Comparison of ENCODE assay signal across 14 mouse cellular contexts in the genomic region with DNA sequence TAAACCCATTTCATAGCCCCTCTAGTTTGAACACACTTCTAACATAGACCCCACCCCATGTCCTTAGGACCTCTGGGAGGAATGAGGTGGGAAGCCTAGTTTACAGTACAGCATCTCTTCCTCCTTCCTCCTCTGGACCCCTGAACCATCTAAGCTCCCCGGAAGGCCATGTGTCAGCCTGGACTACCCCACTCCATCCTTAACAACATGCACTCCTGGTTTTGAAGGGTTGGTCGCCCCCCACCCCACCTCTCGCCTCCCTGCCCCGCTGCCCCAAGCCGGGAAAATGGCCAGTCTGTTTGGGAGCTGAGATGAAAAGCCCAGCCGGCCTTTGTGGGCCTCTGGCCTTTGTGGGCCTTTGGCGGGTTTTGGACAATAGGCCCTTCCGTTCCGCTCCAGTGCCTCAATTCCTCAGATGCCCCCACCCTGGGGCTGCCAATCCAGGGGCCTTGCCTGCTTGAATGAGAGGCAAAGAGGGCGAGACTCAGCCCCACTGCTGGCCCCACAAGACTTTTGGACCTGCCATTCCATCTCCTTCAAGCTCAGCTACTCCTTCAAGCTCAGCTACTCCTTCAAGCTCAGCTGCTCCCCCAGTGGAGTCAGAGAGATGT. TPM values are rescaled to one million over a fixed set of nuclear protein-coding genes. Genes with fewer than 3 reads are reported as not detected.
DNase-seq lines count a peak whose midpoint lies in the region; ATAC-seq and TF ChIP-seq lines count a peak whose summit lies in the region.
"Not testable (repeated sequence)": the region's sequence is repeated elsewhere in the genome, so short reads cannot be mapped to it uniquely, and the experiment has no call there.
"Had no signal": no experiment of that assay in that cellular context is flagged by ENCODE, and none has a peak within 500 bp of the region (broad histone marks: within the 10 kb centered on the region; RNA-seq: fewer than 3 reads in every experiment).

No protein-coding gene starts in this region.

- H3K27ac ChIP-seq in forebrain, embryonic 11.5 days (ENCODE audit: low read depth, low read length) = peak overlapping the region; percentile 72; the same call in 1 of the 2 replicates
- H3K27ac ChIP-seq in forebrain, embryonic 15.5 days (replicated peaks) = peak overlapping the region; percentile 54
- peak overlapping the region; percentile 73 for H3K27ac ChIP-seq in hindbrain, embryonic 12.5 days
- H3K27ac ChIP-seq in midbrain, embryonic 10.5 days (replicated peaks) = peak overlapping the region; percentile 82
- peak overlapping the region; percentile 52 for H3K27ac ChIP-seq in midbrain, embryonic 14.5 days (replicated peaks; ENCODE audit: low read depth, low read length)

- H3K4me3 ChIP-seq in forebrain, embryonic 11.5 days (ENCODE audit: low read depth, low read length); forebrain, embryonic 15.5 days; hindbrain, embryonic 12.5 days; midbrain, embryonic 14.5 days (replicated peaks; ENCODE audit: low read depth, low read length): not testable (repeated sequence)
- H3K4me3 ChIP-seq in midbrain, embryonic 10.5 days = peak overlapping the region; percentile 14; the same call in 1 of the 2 replicates

- peak; percentile 87 for DNase-seq in brain, embryonic 14.5 days (ENCODE audit: low read depth)
- peak; percentile 57 for DNase-seq in embryo, embryonic 9.5 days (ENCODE audit: extremely low spot score)
- DNase-seq in forebrain, embryonic 11.5 days (ENCODE audit: low spot score) = peak; percentile 77
- DNase-seq in midbrain, embryonic 10.5 days (ENCODE audit: low spot score) = peak; percentile 85
- DNase-seq in midbrain, embryonic 14.5 days = not testable (repeated sequence)
- DNase-seq in retina, embryonic 14.5 days (ENCODE audit: low spot score) = peak; percentile 77

- 3% methylated on average over 8 of the region's 10 CpGs for WGBS in forebrain, embryonic 11.5 days
- 9% methylated on average over 10 of the region's 10 CpGs for WGBS in forebrain, embryonic 15.5 days
- 19% methylated on average over 10 of the region's 10 CpGs for WGBS in hindbrain, embryonic 12.5 days
- 17% methylated on average over 10 of the region's 10 CpGs for WGBS in midbrain, embryonic 10.5 days
- 2% methylated on average over 10 of the region's 10 CpGs for WGBS in midbrain, embryonic 14.5 days

- not testable (repeated sequence) for TF ChIP-seq POLR2A in brain, embryonic 14.5 days (IDR thresholded peaks at IDR 0.05; ENCODE audit: borderline replicate concordance, extremely low read depth, insufficient read depth, insufficient read length, poor library complexity, severe bottlenecking)

- not testable (repeated sequence) for H3K4me2 ChIP-seq in forebrain, embryonic 11.5 days (ENCODE audit: low read depth, low read length, severe bottlenecking); forebrain, embryonic 15.5 days (replicated peaks); hindbrain, embryonic 12.5 days (replicated peaks); midbrain, embryonic 14.5 days (ENCODE audit: low read length)

- H3K27me3 ChIP-seq in forebrain, embryonic 11.5 days (ENCODE audit: control insufficient read depth, insufficient read depth, low read length); forebrain, embryonic 15.5 days; hindbrain, embryonic 12.5 days; midbrain, embryonic 10.5 days (ENCODE audit: low read depth, poor library complexity, severe bottlenecking); midbrain, embryonic 14.5 days (ENCODE audit: control insufficient read depth, insufficient read depth, low read length): not testable (repeated sequence)

- H3K4me1 ChIP-seq in forebrain, embryonic 11.5 days (replicated peaks; ENCODE audit: control insufficient read depth, insufficient read depth, low read length) = peaks cover 12% of the 10 kb centered on the region
- H3K4me1 ChIP-seq in forebrain, embryonic 15.5 days = peaks cover 36% of the 10 kb centered on the region
- H3K4me1 ChIP-seq in hindbrain, embryonic 12.5 days = peaks cover 26% of the 10 kb centered on the region
- peaks cover 63% of the 10 kb centered on the region for H3K4me1 ChIP-seq in midbrain, embryonic 10.5 days
- H3K4me1 ChIP-seq in midbrain, embryonic 14.5 days (ENCODE audit: control insufficient read depth, insufficient read depth, low read length) = peaks cover 15% of the 10 kb centered on the region

- TF ChIP-seq CTCF in brain, embryonic 14.5 days (IDR thresholded peaks at IDR 0.05; ENCODE audit: borderline replicate concordance, extremely low read depth, insufficient read depth, insufficient read length) = not testable (repeated sequence)

- H3K9me3 ChIP-seq in forebrain, embryonic 11.5 days (ENCODE audit: control insufficient read depth, low read length); forebrain, embryonic 15.5 days; hindbrain, embryonic 12.5 days (replicated peaks); midbrain, embryonic 10.5 days (replicated peaks); midbrain, embryonic 14.5 days (ENCODE audit: control insufficient read depth, low read length): not testable (repeated sequence)

- not testable (repeated sequence) for H3K36me3 ChIP-seq in forebrain, embryonic 11.5 days (ENCODE audit: control insufficient read depth, insufficient read depth, low read length); forebrain, embryonic 15.5 days; hindbrain, embryonic 12.5 days; midbrain, embryonic 14.5 days (ENCODE audit: control insufficient read depth, insufficient read depth, low read length)
- H3K36me3 ChIP-seq in midbrain, embryonic 10.5 days = peaks cover 23% of the 10 kb centered on the region

- ATAC-seq in forebrain, embryonic 11.5 days (replicated peaks; ENCODE audit: low FRiP score) = peak; percentile 71
- ATAC-seq in forebrain, embryonic 15.5 days (replicated peaks) = 0 out of 2 replicates have a peak, but pooled peaks have one; percentile 10
- 0 out of 2 replicates have a peak, but pooled peaks have one; percentile 24 for ATAC-seq in hindbrain, embryonic 12.5 days (ENCODE audit: low FRiP score)
- not testable (repeated sequence) for ATAC-seq in midbrain, embryonic 14.5 days (ENCODE audit: low FRiP score, low TSS enrichment)

- H3K9ac ChIP-seq in forebrain, embryonic 11.5 days (ENCODE audit: low read length); forebrain, embryonic 15.5 days (replicated peaks); hindbrain, embryonic 12.5 days; midbrain, embryonic 14.5 days (replicated peaks; ENCODE audit: low read length): not testable (repeated sequence)

RNA-seq across cellular contexts. Expression of a gene that starts 10.9 kb away (rescaled TPM):
- 62.2 and 109 TPM in 2 replicates for polyA plus RNA-seq in brain, embryonic 14.5 days (2012; rRNA removed)
- 35.2 and 37.1 TPM in 2 replicates for polyA plus RNA-seq in forebrain, embryonic 11.5 days (2014; fragmentation: Nextera tagmentation; extraction: Ambion mirVana)
- 15.8 and 16.6 TPM in 2 replicates for polyA plus RNA-seq in forebrain, embryonic 15.5 days (2015; fragmentation: Nextera tagmentation; extraction: Ambion mirVana)
- 28.8 and 35.9 TPM in 2 replicates for polyA plus RNA-seq in hindbrain, embryonic 12.5 days (2016; fragmentation: Nextera tagmentation; extraction: Ambion mirVana)
- polyA plus RNA-seq in midbrain, embryonic 10.5 days (2016; fragmentation: Nextera tagmentation; extraction: Ambion mirVana) = 27.1 and 35.8 TPM in 2 replicates
- polyA plus RNA-seq in midbrain, embryonic 14.5 days (2014; fragmentation: Nextera tagmentation; extraction: Ambion mirVana) = 23.9 and 46.8 TPM in 2 replicates
- polyA plus RNA-seq: CD4-positive, CD25-positive, alpha-beta regulatory T cell, adult 4 months; inflammation-experienced regulatory T-cells, adult 6 months had no signal

RNA-seq across cellular contexts. Expression of a gene that starts 13.8 kb away (rescaled TPM):
- 31.3 and 32.5 TPM in 2 replicates for polyA plus RNA-seq in brain, embryonic 14.5 days (2012; rRNA removed)
- polyA plus RNA-seq in forebrain, embryonic 11.5 days (2014; fragmentation: Nextera tagmentation; extraction: Ambion mirVana) = 65.0 and 66.9 TPM in 2 replicates
- polyA plus RNA-seq in forebrain, embryonic 15.5 days (2015; fragmentation: Nextera tagmentation; extraction: Ambion mirVana) = 23.8 and 26.4 TPM in 2 replicates
- polyA plus RNA-seq in hindbrain, embryonic 12.5 days (2016; fragmentation: Nextera tagmentation; extraction: Ambion mirVana) = 125 and 141 TPM in 2 replicates
- polyA plus RNA-seq in midbrain, embryonic 10.5 days (2016; fragmentation: Nextera tagmentation; extraction: Ambion mirVana) = 69.0 TPM in 2 replicates
- polyA plus RNA-seq in midbrain, embryonic 14.5 days (2014; fragmentation: Nextera tagmentation; extraction: Ambion mirVana) = 28.1 and 32.1 TPM in 2 replicates

RNA-seq across cellular contexts. Expression of a gene that starts 27.3 kb away (rescaled TPM):
- 53.9 and 79.7 TPM in 2 replicates for polyA plus RNA-seq in brain, embryonic 14.5 days (2012; rRNA removed)
- polyA plus RNA-seq in forebrain, embryonic 11.5 days (2014; fragmentation: Nextera tagmentation; extraction: Ambion mirVana) = 92.0 and 92.5 TPM in 2 replicates
- polyA plus RNA-seq in forebrain, embryonic 15.5 days (2015; fragmentation: Nextera tagmentation; extraction: Ambion mirVana) = 58.0 and 70.0 TPM in 2 replicates
- polyA plus RNA-seq in hindbrain, embryonic 12.5 days (2016; fragmentation: Nextera tagmentation; extraction: Ambion mirVana) = 55.6 and 66.5 TPM in 2 replicates
- polyA plus RNA-seq in midbrain, embryonic 10.5 days (2016; fragmentation: Nextera tagmentation; extraction: Ambion mirVana) = 86.4 and 91.5 TPM in 2 replicates
- polyA plus RNA-seq in midbrain, embryonic 14.5 days (2014; fragmentation: Nextera tagmentation; extraction: Ambion mirVana) = 62.2 and 64.1 TPM in 2 replicates

RNA-seq across cellular contexts. Expression of a gene that starts 37.0 kb away (rescaled TPM):
- polyA plus RNA-seq in brain, embryonic 14.5 days (2012; rRNA removed) = 157 and 186 TPM in 2 replicates
- polyA plus RNA-seq in forebrain, embryonic 11.5 days (2014; fragmentation: Nextera tagmentation; extraction: Ambion mirVana) = 135 and 142 TPM in 2 replicates
- polyA plus RNA-seq in forebrain, embryonic 15.5 days (2015; fragmentation: Nextera tagmentation; extraction: Ambion mirVana) = 304 and 307 TPM in 2 replicates
- 191 and 199 TPM in 2 replicates for polyA plus RNA-seq in hindbrain, embryonic 12.5 days (2016; fragmentation: Nextera tagmentation; extraction: Ambion mirVana)
- polyA plus RNA-seq in midbrain, embryonic 10.5 days (2016; fragmentation: Nextera tagmentation; extraction: Ambion mirVana) = 150 and 167 TPM in 2 replicates
- 249 and 299 TPM in 2 replicates for polyA plus RNA-seq in midbrain, embryonic 14.5 days (2014; fragmentation: Nextera tagmentation; extraction: Ambion mirVana)

RNA-seq across cellular contexts. Expression of a gene that starts 45.0 kb away (rescaled TPM):
- polyA plus RNA-seq in brain, embryonic 14.5 days (2012; rRNA removed) = 0.40 and 0.57 TPM in 2 replicates
- 0.59 and 0.80 TPM in 2 replicates for polyA plus RNA-seq in forebrain, embryonic 11.5 days (2014; fragmentation: Nextera tagmentation; extraction: Ambion mirVana)
- polyA plus RNA-seq in forebrain, embryonic 15.5 days (2015; fragmentation: Nextera tagmentation; extraction: Ambion mirVana) = 0.13 and 0.18 TPM in 2 replicates
- 1.1 TPM in 2 replicates for polyA plus RNA-seq in hindbrain, embryonic 12.5 days (2016; fragmentation: Nextera tagmentation; extraction: Ambion mirVana)
- polyA plus RNA-seq in midbrain, embryonic 10.5 days (2016; fragmentation: Nextera tagmentation; extraction: Ambion mirVana) = 0.28 and 0.63 TPM in 2 replicates
- polyA plus RNA-seq in midbrain, embryonic 14.5 days (2014; fragmentation: Nextera tagmentation; extraction: Ambion mirVana) = 0.47 and 0.70 TPM in 2 replicates
- polyA plus RNA-seq: CD4-positive, CD25-positive, alpha-beta regulatory T cell, adult 4 months; G1E; heart, embryonic 13.5 days; heart, postnatal 0 days; inflammation-experienced regulatory T-cells, adult 6 months; intestine, postnatal 0 days had no signal
